In genomic region chr19:45020348-45020747, GRCm38 (mm10) we compare ENCODE assay signal across 8 mouse cellular contexts. TPM values are rescaled to one million over a fixed set of nuclear protein-coding genes. Genes with fewer than 3 reads are reported as not detected.
DNase-seq lines count a peak whose midpoint lies in the region; ATAC-seq lines count a peak whose summit lies in the region.

No protein-coding gene starts in this region.

- no peak overlapping the region; the same call in 1 of the 2 replicates for H3K27ac ChIP-seq in heart, embryonic 11.5 days (ENCODE audit: low read depth, low read length)
- H3K27ac ChIP-seq in neural tube, embryonic 13.5 days (replicated peaks) = no peak overlapping the region

- H3K9me3 ChIP-seq in heart, embryonic 11.5 days (replicated peaks; ENCODE audit: control insufficient read depth, low read length) = no peaks in the 10 kb centered on the region
- H3K9me3 ChIP-seq in neural tube, embryonic 13.5 days = no peaks in the 10 kb centered on the region

- 59% methylated on average over 6 of the region's 6 CpGs for WGBS in heart, embryonic 11.5 days (ENCODE audit: insufficient replicate concordance)
- WGBS in neural tube, embryonic 13.5 days = 67% methylated on average over 6 of the region's 6 CpGs

- peaks cover 27% of the 10 kb centered on the region for H3K4me1 ChIP-seq in heart, embryonic 11.5 days (ENCODE audit: control insufficient read depth, insufficient read depth, low read length)
- peaks cover 68% of the 10 kb centered on the region for H3K4me1 ChIP-seq in neural tube, embryonic 13.5 days (replicated peaks)

- ATAC-seq in heart, embryonic 11.5 days (replicated peaks; ENCODE audit: insufficient number of reproducible peaks, low FRiP score, low TSS enrichment) = no peak
- ATAC-seq in neural tube, embryonic 13.5 days (ENCODE audit: low read depth) = no peak
- ATAC-seq in erythroid progenitor cell, adult 5-6 weeks (replicated peaks; ENCODE audit: low FRiP score, poor library complexity, severe bottlenecking) = no peak

- no peak overlapping the region for H3K4me3 ChIP-seq in heart, embryonic 11.5 days (ENCODE audit: low read depth, low read length)
- no peak overlapping the region for H3K4me3 ChIP-seq in neural tube, embryonic 13.5 days

- DNase-seq in urinary bladder, postnatal 25 days (ENCODE audit: low spot score) = peak; percentile 36
- no peak for DNase-seq in urinary bladder, adult 2 months (ENCODE audit: low spot score)
- DNase-seq in kidney, postnatal 36 days = peak; percentile 69 to 74
- no peak for DNase-seq in frontal cortex, adult 2 months (ENCODE audit: extremely low spot score in 1 of 2, low spot score in 1 of 2)
- DNase-seq in left cerebral cortex, adult 9 months (ENCODE audit: low spot score in 2 of 2) = no peak

- no peaks in the 10 kb centered on the region for H3K27me3 ChIP-seq in heart, embryonic 11.5 days (ENCODE audit: control insufficient read depth, insufficient read depth, low read length)
- no peaks in the 10 kb centered on the region for H3K27me3 ChIP-seq in neural tube, embryonic 13.5 days

- H3K4me2 ChIP-seq in heart, embryonic 11.5 days = peak overlapping the region; percentile 29; the same call in 1 of the 2 replicates
- peak overlapping the region; percentile 21 for H3K4me2 ChIP-seq in neural tube, embryonic 13.5 days

- no peak overlapping the region for H3K9ac ChIP-seq in heart, embryonic 11.5 days (ENCODE audit: low read depth, low read length)
- peak overlapping the region; percentile 49; the same call in 1 of the 2 replicates for H3K9ac ChIP-seq in neural tube, embryonic 13.5 days

- peaks cover 24% of the 10 kb centered on the region for H3K36me3 ChIP-seq in heart, embryonic 11.5 days (ENCODE audit: control insufficient read depth, insufficient read depth, low read length)
- peaks cover 27% of the 10 kb centered on the region for H3K36me3 ChIP-seq in neural tube, embryonic 13.5 days

RNA-seq across cellular contexts. Expression of gene Lzts2, which starts 6.1 kb away (rescaled TPM):
- 54.3 and 71.9 TPM in 2 replicates for polyA plus RNA-seq in urinary bladder, adult 2 months (2012; rRNA removed)
- 35.3 and 38.4 TPM in 2 replicates for polyA plus RNA-seq in heart, embryonic 11.5 days (2014; fragmentation: Nextera tagmentation; extraction: Ambion mirVana)
- polyA plus RNA-seq in neural tube, embryonic 13.5 days (2015; fragmentation: Nextera tagmentation; extraction: Ambion mirVana) = 29.1 and 30.8 TPM in 2 replicates
- 3.8 TPM in 1 of 2 replicates, not detected in the other for total RNA-seq in erythroid progenitor cell, adult 5-6 weeks (2015; ENCODE audit: low replicate concordance)
- total RNA-seq in erythroid progenitor cell, adult 5-6 weeks (2017; ENCODE audit: low replicate concordance) = 1.4 and 2.2 TPM in 2 replicates
- polyA plus RNA-seq in frontal cortex, adult 2 months (2012; rRNA removed) = 34.7 and 37.1 TPM in 2 replicates

RNA-seq across cellular contexts. Expression of gene Mrpl43, which starts 14.1 kb away (rescaled TPM):
- polyA plus RNA-seq in urinary bladder, adult 2 months (2012; rRNA removed) = 54.6 and 64.0 TPM in 2 replicates
- 63.0 and 64.3 TPM in 2 replicates for polyA plus RNA-seq in heart, embryonic 11.5 days (2014; fragmentation: Nextera tagmentation; extraction: Ambion mirVana)
- polyA plus RNA-seq in neural tube, embryonic 13.5 days (2015; fragmentation: Nextera tagmentation; extraction: Ambion mirVana) = 84.9 and 94.8 TPM in 2 replicates
- total RNA-seq in erythroid progenitor cell, adult 5-6 weeks (2015; ENCODE audit: low replicate concordance) = 15.5 and 19.3 TPM in 2 replicates
- total RNA-seq in erythroid progenitor cell, adult 5-6 weeks (2017; ENCODE audit: low replicate concordance) = 8.4 and 11.4 TPM in 2 replicates
- 73.3 and 80.2 TPM in 2 replicates for polyA plus RNA-seq in frontal cortex, adult 2 months (2012; rRNA removed)

RNA-seq across cellular contexts. Expression of gene Twnk, which starts 14.9 kb away (rescaled TPM):
- polyA plus RNA-seq in urinary bladder, adult 2 months (2012; rRNA removed) = 11.1 and 13.9 TPM in 2 replicates
- 14.2 and 14.8 TPM in 2 replicates for polyA plus RNA-seq in heart, embryonic 11.5 days (2014; fragmentation: Nextera tagmentation; extraction: Ambion mirVana)
- 15.6 and 17.0 TPM in 2 replicates for polyA plus RNA-seq in neural tube, embryonic 13.5 days (2015; fragmentation: Nextera tagmentation; extraction: Ambion mirVana)
- 2.9 and 4.3 TPM in 2 replicates for total RNA-seq in erythroid progenitor cell, adult 5-6 weeks (2015; ENCODE audit: low replicate concordance)
- 1.4 and 2.0 TPM in 2 replicates for total RNA-seq in erythroid progenitor cell, adult 5-6 weeks (2017; ENCODE audit: low replicate concordance)
- polyA plus RNA-seq in frontal cortex, adult 2 months (2012; rRNA removed) = 10.2 and 11.3 TPM in 2 replicates

RNA-seq across cellular contexts. Expression of gene Pdzd7, which starts 25.2 kb away (rescaled TPM):
- 0.99 and 1.1 TPM in 2 replicates for polyA plus RNA-seq in urinary bladder, adult 2 months (2012; rRNA removed)
- 0.21 TPM in 1 of 2 replicates, not detected in the other for polyA plus RNA-seq in heart, embryonic 11.5 days (2014; fragmentation: Nextera tagmentation; extraction: Ambion mirVana)
- 1.0 and 1.4 TPM in 2 replicates for polyA plus RNA-seq in neural tube, embryonic 13.5 days (2015; fragmentation: Nextera tagmentation; extraction: Ambion mirVana)
- total RNA-seq in erythroid progenitor cell, adult 5-6 weeks (2015; ENCODE audit: low replicate concordance) = not detected in 2 replicates
- not detected in 2 replicates for total RNA-seq in erythroid progenitor cell, adult 5-6 weeks (2017; ENCODE audit: low replicate concordance)
- 7.6 and 7.7 TPM in 2 replicates for polyA plus RNA-seq in frontal cortex, adult 2 months (2012; rRNA removed)

RNA-seq across cellular contexts. Expression of gene Sfxn3, which starts 27.0 kb away (rescaled TPM):
- polyA plus RNA-seq in urinary bladder, adult 2 months (2012; rRNA removed) = 46.3 and 51.2 TPM in 2 replicates
- polyA plus RNA-seq in heart, embryonic 11.5 days (2014; fragmentation: Nextera tagmentation; extraction: Ambion mirVana) = 16.0 and 18.8 TPM in 2 replicates
- 61.0 and 65.3 TPM in 2 replicates for polyA plus RNA-seq in neural tube, embryonic 13.5 days (2015; fragmentation: Nextera tagmentation; extraction: Ambion mirVana)
- 1.4 and 4.6 TPM in 2 replicates for total RNA-seq in erythroid progenitor cell, adult 5-6 weeks (2015; ENCODE audit: low replicate concordance)
- 1.6 and 3.3 TPM in 2 replicates for total RNA-seq in erythroid progenitor cell, adult 5-6 weeks (2017; ENCODE audit: low replicate concordance)
- polyA plus RNA-seq in frontal cortex, adult 2 months (2012; rRNA removed) = 103 and 108 TPM in 2 replicates

Comparison
In these comparisons a context has a peak if more than half of its experiments do, and no peak if none do; other contexts are left out.
1. DNase-seq: peak in urinary bladder, postnatal 25 days (single experiment) and kidney, postnatal 36 days (2 of 2); none in urinary bladder, adult 2 months (single experiment), frontal cortex, adult 2 months (0 of 2) and left cerebral cortex, adult 9 months (0 of 2).